Mouse (Mus musculus) layer of hippocampus, adult 2 months (tissue): ENCODE results near the gene AI597479. TPM values are rescaled to one million over a fixed set of nuclear protein-coding genes. Genes with fewer than 3 reads are reported as not detected.

Experiments used
- DNase-seq, 2 experiments: peaks; one replicate each; pipeline ENCODE4 v3.0.0; 2022; ENCODE audit warnings: low spot score in 2 of 2
- H3K27ac ChIP-seq: fragments of 200-600 bp; 2 replicates; pipeline ENCODE4 v1.8.1; 2022
- H3K4me3 ChIP-seq: fragments of 200-600 bp; 2 replicates; pipeline ENCODE4 v1.8.1; 2022; ENCODE audit warnings: mild to moderate bottlenecking
- CTCF ChIP-seq: fragments of 200-600 bp; conservative IDR thresholded peaks from 2 replicates; pipeline ENCODE4 v1.8.1; 2022; ENCODE audit warnings: antibody characterized with exemption, mild to moderate bottlenecking, moderate library complexity
- total RNA-seq, 2 experiments: library from RNA; stranded (reverse); gene quantifications; 2 replicates each; pipeline ENCODE4 v1.2.3; 2021

AI597479 gene
- total RNA-seq, 2 experiments from 2014 or later: 24.2 to 26.8 TPM

GRCm38 (mm10) chr1:43091306-43092055 lies 7.0 kb upstream of the AI597479 start:
- H3K27ac ChIP-seq: peak overlapping the region; percentile 95
- DNase-seq: no peak
- no peak for TF ChIP-seq CTCF
- H3K4me3 ChIP-seq: peak overlapping the region; percentile 93

- Histone ChIP-seq H3K27ac (peak overlapping the region; percentile 95), H3K4me3 (peak overlapping the region; percentile 93)
- TF ChIP-seq CTCF: no peak
- DNase-seq: peak; percentile 29 to 65
These were observed 6.2 kb upstream of the AI597479 start for GRCm38 (mm10) chr1:43092056-43093015.

- Histone ChIP-seq H3K4me3 (no peak overlapping the region), H3K27ac (no peak overlapping the region)
- no peak for DNase-seq
- TF ChIP-seq CTCF: no peak
These were observed 4.3 kb upstream of the AI597479 start for GRCm38 (mm10) chr1:43094206-43094605.

GRCm38 (mm10) chr1:43108729-43109128 lies 10.2 kb downstream of the AI597479 start:
- DNase-seq: no peak
- H3K4me3 ChIP-seq: no peak overlapping the region
- TF ChIP-seq CTCF: no peak
- no peak overlapping the region for H3K27ac ChIP-seq

GRCm38 (mm10) chr1:43110556-43110955 lies 12.0 kb downstream of the AI597479 start:
- TF ChIP-seq CTCF: peak; percentile 85
- H3K4me3 ChIP-seq: no peak overlapping the region
- DNase-seq: peak in 1 of 2 experiments; percentile 56
- no peak overlapping the region for H3K27ac ChIP-seq

- no peak overlapping the region for H3K4me3 ChIP-seq
- DNase-seq: peak; percentile 60 to 79
- TF ChIP-seq CTCF: peak; percentile 76
- H3K27ac ChIP-seq: no peak overlapping the region
These were observed 14.4 kb downstream of the AI597479 start for GRCm38 (mm10) chr1:43112882-43113281.

- no peak for TF ChIP-seq CTCF
- Histone ChIP-seq H3K4me3 (no peak overlapping the region), H3K27ac (no peak overlapping the region)
- no peak for DNase-seq
These were observed 18.9 kb downstream of the AI597479 start for GRCm38 (mm10) chr1:43117435-43117834.

GRCm38 (mm10) chr1:43120950-43121349 lies 22.4 kb downstream of the AI597479 start:
- TF ChIP-seq CTCF: no peak
- Histone ChIP-seq H3K27ac (no peak overlapping the region), H3K4me3 (no peak overlapping the region)
- DNase-seq: no peak

GRCm38 (mm10) chr1:43122616-43123015 lies 24.1 kb downstream of the AI597479 start:
- TF ChIP-seq CTCF: no peak

GRCm38 (mm10) chr1:43124726-43125125 lies 26.2 kb downstream of the AI597479 start:
- TF ChIP-seq CTCF: no peak
- H3K4me3 ChIP-seq: no peak overlapping the region

More at GRCm38 (mm10) chr1:43122616-43123015, 24.1 kb downstream of the AI597479 start:
- Histone ChIP-seq H3K27ac (no peak overlapping the region), H3K4me3 (no peak overlapping the region)
- no peak for DNase-seq

GRCm38 (mm10) chr1:43127196-43127595 lies 28.7 kb downstream of the AI597479 start:
- no peak for TF ChIP-seq CTCF
- DNase-seq: no peak
- no peak overlapping the region for H3K4me3 ChIP-seq
- no peak overlapping the region for H3K27ac ChIP-seq

More at GRCm38 (mm10) chr1:43124726-43125125, 26.2 kb downstream of the AI597479 start:
- H3K27ac ChIP-seq: no peak overlapping the region
- DNase-seq: no peak

GRCm38 (mm10) chr1:43127820-43128610 lies 29.5 kb downstream of the AI597479 start:
- no peak for DNase-seq

More at GRCm38 (mm10) chr1:43127820-43128610, 29.5 kb downstream of the AI597479 start:
- Histone ChIP-seq H3K27ac (no peak overlapping the region), H3K4me3 (no peak overlapping the region)
- TF ChIP-seq CTCF: no peak
